Mouse (Mus musculus) forebrain, embryonic 13.5 days (tissue): ENCODE results near the gene Adgrl4. TPM values are rescaled to one million over a fixed set of nuclear protein-coding genes. Genes with fewer than 3 reads are reported as not detected.

Experiments used
- ATAC-seq: fragments of 200-750 bp; cut with Nextera tagmentation; 2 replicates; pipeline ENCODE4 v1.8.0; 2017
- H3K27ac ChIP-seq: fragments of 300-500 bp; sonication (generic); 2 replicates; pipeline ENCODE4 v1.5.1; 2015; ENCODE audit warnings: inconsistent platforms, mild to moderate bottlenecking, moderate library complexity
- H3K27me3 ChIP-seq: fragments of 300-500 bp; sonication (generic); 2 replicates; pipeline ENCODE4 v1.6.1; 2015; ENCODE audit warnings: mild to moderate bottlenecking, inconsistent platforms
- H3K36me3 ChIP-seq: fragments of 300-500 bp; sonication (generic); 2 replicates; pipeline ENCODE4 v1.6.1; 2015; ENCODE audit warnings: mild to moderate bottlenecking, inconsistent platforms; ENCODE audit not compliant: poor library complexity, severe bottlenecking
- H3K4me1 ChIP-seq: fragments of 300-500 bp; sonication (generic); 2 replicates; pipeline ENCODE4 v1.6.1; 2015; ENCODE audit warnings: inconsistent platforms
- H3K4me2 ChIP-seq: fragments of 300-500 bp; sonication (generic); 2 replicates; pipeline ENCODE4 v1.6.1; 2015; ENCODE audit warnings: inconsistent platforms, mild to moderate bottlenecking, moderate library complexity
- H3K4me3 ChIP-seq: fragments of 300-500 bp; sonication (generic); 2 replicates; pipeline ENCODE4 v1.5.1; 2015; ENCODE audit warnings: mild to moderate bottlenecking, inconsistent platforms
- H3K9ac ChIP-seq: fragments of 300-500 bp; sonication (generic); 2 replicates; pipeline ENCODE4 v1.6.1; 2015; ENCODE audit warnings: mild to moderate bottlenecking, inconsistent platforms
- H3K9me3 ChIP-seq: fragments of 300-500 bp; sonication (generic); replicated peaks from 2 replicates; pipeline ENCODE4 v1.6.1; 2016; ENCODE audit warnings: inconsistent platforms
- WGBS: fragments of 180-500 bp; shearing (Covaris S2); methylation state at CpG from one replicate; pipeline ENCODE4 v1.1.7; 2015; 5-methylcytosine and 5-hydroxymethylcytosine counted together
- polyA plus RNA-seq: library from polyadenylated mRNA; unstranded; fragments of >200 nt; fragmentation: Nextera tagmentation; extraction: Ambion mirVana; gene quantifications from 2 replicates; pipeline ENCODE4 v1.2.1, GENCODE M21; 2015

Gene Adgrl4
- polyA plus RNA-seq, 1 experiment from 2014 or later = 8.2 TPM

DNA sequence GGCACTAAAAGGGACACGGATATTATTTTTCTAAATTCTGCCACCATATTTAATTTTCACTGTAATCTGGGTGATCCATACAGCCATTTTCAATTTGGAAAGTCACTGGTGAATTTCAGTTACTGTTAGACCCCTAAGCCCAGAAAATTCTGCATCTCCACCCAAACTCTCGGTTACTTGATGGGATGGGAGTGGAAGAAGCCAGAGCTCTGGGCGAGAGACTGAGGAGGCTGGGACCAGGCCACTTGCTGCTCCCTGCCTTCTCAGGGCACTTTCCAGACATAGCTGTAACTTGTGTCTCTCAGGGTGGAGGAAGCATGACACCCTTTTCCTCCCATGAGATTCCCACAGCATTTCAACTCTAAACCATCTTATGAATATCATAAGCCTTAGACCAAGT, 109.5 kb downstream of the Adgrl4 start:
- no peak for ATAC-seq
- no peak overlapping the region for H3K4me3 ChIP-seq
- H3K36me3 ChIP-seq = no peaks in the 10 kb centered on the region
- H3K9ac ChIP-seq = no peak overlapping the region
- 86% methylated on average over 3 of the region's 3 CpGs for WGBS
- no peak overlapping the region for H3K4me2 ChIP-seq
- no peaks in the 10 kb centered on the region for H3K4me1 ChIP-seq
- no peak overlapping the region for H3K27ac ChIP-seq
- no peaks in the 10 kb centered on the region for H3K9me3 ChIP-seq
- H3K27me3 ChIP-seq = no peaks in the 10 kb centered on the region

GRCm38 (mm10) chr3:151551002-151551401, 113.3 kb downstream of the Adgrl4 start:
- no peaks in the 10 kb centered on the region for H3K36me3 ChIP-seq
- H3K9me3 ChIP-seq = no peaks in the 10 kb centered on the region
- no peaks in the 10 kb centered on the region for H3K27me3 ChIP-seq
- H3K4me1 ChIP-seq = no peaks in the 10 kb centered on the region
- H3K9ac ChIP-seq = no peak overlapping the region
- peak; percentile 98 for ATAC-seq
- H3K4me2 ChIP-seq = no peak overlapping the region
- WGBS = 30% methylated on average over 5 of the region's 5 CpGs
- H3K4me3 ChIP-seq = no peak overlapping the region
- no peak overlapping the region for H3K27ac ChIP-seq

GRCm38 (mm10) chr3:151556635-151557034, 118.9 kb downstream of the Adgrl4 start:
- Histone ChIP-seq H3K4me1 (no peaks in the 10 kb centered on the region), H3K27ac (no peak overlapping the region), H3K9me3 (no peaks in the 10 kb centered on the region), H3K27me3 (no peaks in the 10 kb centered on the region), H3K36me3 (no peaks in the 10 kb centered on the region), H3K9ac (no peak overlapping the region), H3K4me2 (no peak overlapping the region), H3K4me3 (no peak overlapping the region)
- ATAC-seq = no peak
- 87% methylated on average over 2 of the region's 2 CpGs for WGBS

- H3K9me3 ChIP-seq = no peaks in the 10 kb centered on the region
- H3K9ac ChIP-seq = no peak overlapping the region
- no peaks in the 10 kb centered on the region for H3K27me3 ChIP-seq
- no peaks in the 10 kb centered on the region for H3K36me3 ChIP-seq
- no peaks in the 10 kb centered on the region for H3K4me1 ChIP-seq
- no peak overlapping the region for H3K4me2 ChIP-seq
- WGBS = 88% methylated on average over 2 of the region's 2 CpGs
- ATAC-seq = no peak
- H3K27ac ChIP-seq = no peak overlapping the region
- no peak overlapping the region for H3K4me3 ChIP-seq
Observed at GRCm38 (mm10) chr3:151557125-151557524, 119.4 kb downstream of the Adgrl4 start.

GRCm38 (mm10) chr3:151557607-151558006, 119.9 kb downstream of the Adgrl4 start:
- no peak for ATAC-seq
- H3K9ac ChIP-seq = no peak overlapping the region
- 82% methylated on average over 5 of the region's 5 CpGs for WGBS
- H3K36me3 ChIP-seq = no peaks in the 10 kb centered on the region
- no peak overlapping the region for H3K4me2 ChIP-seq
- no peaks in the 10 kb centered on the region for H3K27me3 ChIP-seq
- no peak overlapping the region for H3K27ac ChIP-seq
- H3K4me1 ChIP-seq = no peaks in the 10 kb centered on the region
- no peak overlapping the region for H3K4me3 ChIP-seq
- H3K9me3 ChIP-seq = no peaks in the 10 kb centered on the region

DNA sequence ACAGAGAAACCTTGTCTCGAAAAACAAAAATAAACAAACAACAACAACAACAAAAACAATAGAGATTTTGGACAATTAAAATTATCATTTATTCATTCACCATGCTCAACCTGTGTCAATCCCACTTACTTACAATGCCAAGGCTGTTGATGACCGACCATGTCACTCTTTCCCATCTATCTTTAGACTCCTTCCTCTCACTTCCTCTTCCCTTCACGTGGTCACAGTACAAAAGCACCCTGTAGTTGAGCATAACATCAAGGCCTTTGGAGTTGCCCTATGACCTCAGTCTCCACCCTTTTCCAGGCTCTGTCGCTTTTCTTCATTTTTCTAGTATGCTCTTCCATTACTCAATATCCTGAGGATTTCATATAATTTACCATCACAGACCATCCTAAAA, 120.7 kb downstream of the Adgrl4 start:
- Histone ChIP-seq H3K27ac (no peak overlapping the region), H3K9ac (no peak overlapping the region), H3K36me3 (no peaks in the 10 kb centered on the region), H3K9me3 (no peaks in the 10 kb centered on the region), H3K4me3 (no peak overlapping the region), H3K27me3 (no peaks in the 10 kb centered on the region), H3K4me1 (no peaks in the 10 kb centered on the region), H3K4me2 (no peak overlapping the region)
- WGBS = 80% methylated on average over 4 of the region's 4 CpGs
- ATAC-seq = no peak

DNA sequence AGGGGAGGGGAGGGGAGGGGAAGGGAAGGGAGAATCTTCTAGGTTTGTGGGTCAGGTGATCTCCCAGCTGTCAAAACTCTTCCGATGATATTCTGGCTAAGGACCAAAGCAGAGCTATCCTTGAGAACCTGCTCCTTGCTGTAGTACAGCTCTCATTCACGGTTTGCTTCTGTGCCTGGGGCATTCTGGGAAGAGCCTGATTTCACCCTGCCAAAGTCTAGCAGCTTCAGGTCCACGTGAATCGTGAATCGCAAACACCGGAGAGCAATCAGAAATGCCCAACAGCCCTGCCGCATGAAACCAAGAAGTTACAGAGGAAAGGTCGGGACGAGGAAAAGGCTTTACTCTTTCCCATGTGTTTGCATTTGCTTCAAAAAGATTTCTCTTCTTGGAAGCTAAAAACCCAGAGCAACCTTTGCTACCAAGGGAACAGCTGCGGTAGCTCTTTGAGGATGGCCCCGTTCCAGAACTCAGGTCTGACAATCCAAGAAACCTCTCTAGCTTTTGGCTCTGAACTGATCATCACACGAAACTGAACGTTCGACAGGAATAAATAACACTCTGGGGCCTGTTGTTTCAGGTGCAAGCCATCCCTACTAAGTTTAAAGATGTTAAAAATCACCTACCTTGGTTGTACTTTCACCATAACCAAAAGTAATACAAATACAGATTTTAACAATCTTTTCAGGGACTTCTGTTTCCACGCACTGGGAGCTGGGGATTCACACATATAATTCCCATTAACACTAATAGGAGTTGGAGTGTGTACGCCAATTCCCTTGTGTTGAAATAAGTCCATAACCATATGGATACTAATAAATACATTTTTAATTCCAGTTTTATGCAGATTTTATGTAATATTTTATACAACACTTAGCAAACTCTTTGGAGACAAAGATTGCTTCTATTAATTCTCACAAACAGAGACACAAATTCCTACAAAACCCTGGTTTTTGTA, 128.3 kb downstream of the Adgrl4 start:
- Histone ChIP-seq H3K4me2 (no peak overlapping the region), H3K27ac (peak overlapping the region; percentile 37; the same call in 1 of the 2 replicates), H3K4me1 (no peaks in the 10 kb centered on the region), H3K9me3 (no peaks in the 10 kb centered on the region), H3K27me3 (no peaks in the 10 kb centered on the region), H3K4me3 (no peak overlapping the region), H3K9ac (no peak overlapping the region), H3K36me3 (no peaks in the 10 kb centered on the region)
- 72% methylated on average over 16 of the region's 16 CpGs for WGBS
- ATAC-seq = peak; percentile 71

GRCm38 (mm10) chr3:151566629-151567028, 128.9 kb downstream of the Adgrl4 start:
- ATAC-seq = peak; percentile 46; the same call in 1 of the 2 replicates
- H3K27ac ChIP-seq = no peak overlapping the region
- H3K4me2 ChIP-seq = no peak overlapping the region
- no peaks in the 10 kb centered on the region for H3K36me3 ChIP-seq
- no peaks in the 10 kb centered on the region for H3K4me1 ChIP-seq
- no peak overlapping the region for H3K9ac ChIP-seq
- no peak overlapping the region for H3K4me3 ChIP-seq
- H3K27me3 ChIP-seq = no peaks in the 10 kb centered on the region
- H3K9me3 ChIP-seq = no peaks in the 10 kb centered on the region
- 54% methylated on average over 5 of the region's 5 CpGs for WGBS

DNA sequence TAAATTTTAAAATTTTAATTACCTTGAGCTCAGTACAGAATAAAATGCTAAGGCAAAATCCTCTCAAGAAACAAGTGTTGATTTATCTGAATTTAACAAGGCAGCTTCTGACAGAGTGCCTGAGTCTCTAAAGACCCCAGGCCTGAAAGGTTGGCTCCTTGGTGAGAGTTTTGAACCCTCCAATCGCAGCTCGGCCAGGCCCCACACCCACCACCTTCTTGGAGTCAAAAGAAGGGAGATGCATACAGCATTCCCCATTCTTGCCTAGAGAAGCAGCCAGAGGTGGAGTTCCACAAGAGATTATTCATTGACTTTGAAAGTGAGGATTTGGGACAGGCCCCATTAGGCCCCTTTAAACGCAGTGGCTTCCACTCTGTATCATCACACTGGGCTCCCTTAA, 129.9 kb downstream of the Adgrl4 start:
- H3K4me2 ChIP-seq = no peak overlapping the region
- no peaks in the 10 kb centered on the region for H3K4me1 ChIP-seq
- no peaks in the 10 kb centered on the region for H3K27me3 ChIP-seq
- H3K9ac ChIP-seq = no peak overlapping the region
- H3K4me3 ChIP-seq = no peak overlapping the region
- 4% methylated on average over 3 of the region's 3 CpGs for WGBS
- no peak for ATAC-seq
- H3K36me3 ChIP-seq = no peaks in the 10 kb centered on the region
- H3K9me3 ChIP-seq = no peaks in the 10 kb centered on the region
- no peak overlapping the region for H3K27ac ChIP-seq

- 85% methylated on average over 5 of the region's 5 CpGs for WGBS
- H3K36me3 ChIP-seq = no peaks in the 10 kb centered on the region
- no peaks in the 10 kb centered on the region for H3K27me3 ChIP-seq
- no peaks in the 10 kb centered on the region for H3K9me3 ChIP-seq
- no peak overlapping the region for H3K4me2 ChIP-seq
- H3K27ac ChIP-seq = no peak overlapping the region
- H3K9ac ChIP-seq = no peak overlapping the region
- H3K4me3 ChIP-seq = no peak overlapping the region
- no peak for ATAC-seq
- H3K4me1 ChIP-seq = peaks cover 5% of the 10 kb centered on the region; the same call in 1 of the 2 replicates
Observed at GRCm38 (mm10) chr3:151572089-151572488, 134.4 kb downstream of the Adgrl4 start.

GRCm38 (mm10) chr3:151575292-151575691, 137.6 kb downstream of the Adgrl4 start:
- Histone ChIP-seq H3K9me3 (no peaks in the 10 kb centered on the region), H3K4me1 (peaks cover 5% of the 10 kb centered on the region; the same call in 1 of the 2 replicates), H3K36me3 (no peaks in the 10 kb centered on the region), H3K4me3 (no peak overlapping the region), H3K27ac (no peak overlapping the region), H3K27me3 (no peaks in the 10 kb centered on the region), H3K9ac (no peak overlapping the region), H3K4me2 (no peak overlapping the region)
- 75% methylated on average over 7 of the region's 7 CpGs for WGBS
- ATAC-seq = no peak

DNA sequence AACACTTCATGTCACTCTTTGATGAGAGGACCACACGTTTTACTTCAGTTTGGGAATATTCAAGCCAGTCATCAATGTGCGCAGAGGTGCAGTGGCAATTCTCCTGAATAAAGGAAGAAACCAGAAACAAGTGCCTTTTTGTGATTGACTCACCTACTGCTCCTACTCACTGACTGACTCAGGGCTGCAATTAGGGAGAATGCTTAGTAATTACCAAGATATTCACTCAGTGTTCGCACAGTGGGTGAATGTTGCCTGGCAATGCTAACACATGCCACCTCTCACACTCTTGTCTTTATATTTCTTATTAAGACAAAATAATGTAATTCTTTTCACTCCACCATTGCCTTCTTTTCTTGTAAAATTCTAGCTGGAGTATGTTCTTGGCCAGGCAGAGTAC, 138.5 kb downstream of the Adgrl4 start:
- WGBS = 70% methylated on average over 3 of the region's 3 CpGs
- H3K9me3 ChIP-seq = no peaks in the 10 kb centered on the region
- H3K27me3 ChIP-seq = no peaks in the 10 kb centered on the region
- peaks cover 5% of the 10 kb centered on the region; the same call in 1 of the 2 replicates for H3K4me1 ChIP-seq
- no peak overlapping the region for H3K4me3 ChIP-seq
- no peak overlapping the region for H3K27ac ChIP-seq
- no peak overlapping the region for H3K9ac ChIP-seq
- H3K36me3 ChIP-seq = no peaks in the 10 kb centered on the region
- peak; percentile 59; the same call in 1 of the 2 replicates for ATAC-seq
- H3K4me2 ChIP-seq = no peak overlapping the region
